Comparison of ENCODE assay signal across 8 mouse cellular contexts in the genomic region with DNA sequence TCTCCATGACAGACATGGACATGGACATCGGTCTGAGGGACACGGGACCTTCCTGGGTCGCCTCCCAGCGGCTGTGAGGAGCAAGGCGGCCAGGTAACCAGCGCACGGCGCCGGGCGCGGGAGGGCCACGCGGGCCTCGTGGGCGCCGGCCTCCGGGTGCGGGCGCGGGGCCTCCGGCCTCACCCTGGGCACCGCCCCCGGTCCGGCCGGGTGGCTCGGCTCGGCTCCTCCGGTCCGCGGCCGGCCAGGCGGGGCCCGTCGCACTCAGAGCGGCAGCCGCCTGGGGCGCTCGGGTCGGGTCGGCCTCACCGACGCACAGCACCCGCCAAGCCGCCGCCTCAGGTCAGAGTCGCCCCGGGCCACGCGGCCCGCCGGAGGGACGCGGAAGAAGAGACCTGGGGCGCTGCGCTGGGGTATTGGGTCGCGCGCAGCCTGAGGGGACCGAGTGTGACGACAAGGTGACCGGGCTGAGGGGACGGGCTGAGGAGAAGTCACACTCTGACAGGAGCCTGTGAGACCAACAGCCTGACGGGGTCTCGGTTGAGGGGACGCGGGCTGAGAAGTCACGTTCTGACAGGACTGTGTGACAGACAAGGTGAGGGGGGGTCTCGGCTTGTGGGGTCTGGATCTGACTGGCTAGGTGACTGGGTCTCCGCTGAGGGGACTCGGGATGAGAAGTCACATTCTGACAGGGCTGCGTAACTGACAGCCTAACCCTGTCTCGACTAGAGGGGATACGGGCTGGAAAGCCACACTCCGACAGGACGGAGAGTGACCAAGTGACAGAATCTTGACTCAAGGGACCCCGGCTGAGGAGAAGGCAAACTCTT. TPM values are rescaled to one million over a fixed set of nuclear protein-coding genes. Genes with fewer than 3 reads are reported as not detected.
A peak's percentile ranks its signal among the peaks of the same experiment; 100 is the strongest.
DNase-seq lines count a peak whose midpoint lies in the region; ATAC-seq and TF ChIP-seq lines count a peak whose summit lies in the region.

A gene (plus strand): TSS at position 176 of the 830 bp plus-strand sequence.

- no peak for TF ChIP-seq POLR2A in lung, adult 2 months (IDR thresholded peaks at IDR 0.05; ENCODE audit: borderline replicate concordance, extremely low read depth, low read depth, low read length)

- peak within 1 kb of the TSS; percentile 51 for H3K4me3 ChIP-seq in forebrain, embryonic 11.5 days (ENCODE audit: low read depth, low read length)
- peak within 1 kb of the TSS; percentile 69 for H3K4me3 ChIP-seq in heart, embryonic 13.5 days
- H3K4me3 ChIP-seq in kidney, postnatal 0 days (replicated peaks; ENCODE audit: low read depth, low read length), result peak within 1 kb of the TSS; percentile 53
- H3K4me3 ChIP-seq in lung, adult 2 months (replicated peaks; ENCODE audit: extremely low read depth, low read depth, low read length), result peak within 1 kb of the TSS; percentile 74
- peak within 1 kb of the TSS; percentile 53 for H3K4me3 ChIP-seq in neural tube, embryonic 15.5 days (replicated peaks)

- H3K9me3 ChIP-seq in forebrain, embryonic 11.5 days (ENCODE audit: control insufficient read depth, low read length), result peaks cover 4% of the 10 kb centered on the region; the same call in 1 of the 2 replicates
- 0 out of 2 replicates have a peak, but pooled peaks cover 6% of the 10 kb centered on the region for H3K9me3 ChIP-seq in heart, embryonic 13.5 days
- H3K9me3 ChIP-seq in kidney, postnatal 0 days (replicated peaks; ENCODE audit: low read length), result no peaks in the 10 kb centered on the region; the same call in 1 of the 2 replicates
- H3K9me3 ChIP-seq in neural tube, embryonic 15.5 days (replicated peaks), result no peaks in the 10 kb centered on the region

- no peaks in the 10 kb centered on the region for H3K36me3 ChIP-seq in forebrain, embryonic 11.5 days (ENCODE audit: control insufficient read depth, insufficient read depth, low read length)
- H3K36me3 ChIP-seq in heart, embryonic 13.5 days, result no peaks in the 10 kb centered on the region
- no peaks in the 10 kb centered on the region for H3K36me3 ChIP-seq in kidney, postnatal 0 days (ENCODE audit: insufficient read depth, low read length)
- no peaks in the 10 kb centered on the region for H3K36me3 ChIP-seq in neural tube, embryonic 15.5 days

- WGBS in forebrain, embryonic 11.5 days, result under 1% methylated on average over 70 of the region's 76 CpGs
- WGBS in heart, embryonic 13.5 days, result under 1% methylated on average over 70 of the region's 76 CpGs
- WGBS in kidney, postnatal 0 days, result under 1% methylated on average over 76 of the region's 76 CpGs
- 2% methylated on average over 73 of the region's 76 CpGs for WGBS in lung, adult 2 months
- under 1% methylated on average over 60 of the region's 76 CpGs for WGBS in neural tube, embryonic 15.5 days

- peak within 1 kb of the TSS; percentile 99 for H3K4me2 ChIP-seq in forebrain, embryonic 11.5 days (ENCODE audit: low read depth, low read length, severe bottlenecking)
- peak within 1 kb of the TSS; percentile 97 for H3K4me2 ChIP-seq in heart, embryonic 13.5 days
- peak within 1 kb of the TSS; percentile 80 for H3K4me2 ChIP-seq in kidney, postnatal 0 days (ENCODE audit: low read length)
- peak within 1 kb of the TSS; percentile 98 for H3K4me2 ChIP-seq in neural tube, embryonic 15.5 days

- peak within 1 kb of the TSS; percentile 40; the same call in 1 of the 2 replicates for H3K9ac ChIP-seq in forebrain, embryonic 11.5 days (ENCODE audit: low read length)
- peak within 1 kb of the TSS; percentile 81 for H3K9ac ChIP-seq in heart, embryonic 13.5 days
- H3K9ac ChIP-seq in kidney, postnatal 0 days (ENCODE audit: low read depth, low read length), result peak within 1 kb of the TSS; percentile 59
- H3K9ac ChIP-seq in neural tube, embryonic 15.5 days (replicated peaks), result peak within 1 kb of the TSS; percentile 69

- peak; percentile 73 for ATAC-seq in forebrain, embryonic 11.5 days (replicated peaks; ENCODE audit: low FRiP score)
- ATAC-seq in heart, embryonic 13.5 days (ENCODE audit: extremely low read depth, insufficient number of reproducible peaks, low FRiP score, low TSS enrichment), result peak; percentile 14; the same call in 1 of the 2 replicates
- ATAC-seq in kidney, postnatal 0 days (replicated peaks; ENCODE audit: low FRiP score, low read depth), result peak; percentile 84
- peak; percentile 74 for ATAC-seq in neural tube, embryonic 15.5 days (ENCODE audit: low FRiP score)

- peaks cover 5% of the 10 kb centered on the region; the same call in 1 of the 2 replicates for H3K4me1 ChIP-seq in forebrain, embryonic 11.5 days (replicated peaks; ENCODE audit: control insufficient read depth, insufficient read depth, low read length)
- peaks cover 6% of the 10 kb centered on the region for H3K4me1 ChIP-seq in heart, embryonic 13.5 days
- H3K4me1 ChIP-seq in kidney, postnatal 0 days (replicated peaks; ENCODE audit: insufficient read depth, low read length), result no peaks in the 10 kb centered on the region
- H3K4me1 ChIP-seq in lung, adult 2 months (ENCODE audit: control insufficient read depth, insufficient read depth, low read length), result no peaks in the 10 kb centered on the region
- H3K4me1 ChIP-seq in neural tube, embryonic 15.5 days, result peaks cover 11% of the 10 kb centered on the region

- TF ChIP-seq CTCF in kidney, postnatal 0 days (IDR thresholded peaks at IDR 0.05; ENCODE audit: low read depth), result peak; percentile 30; the same call in 1 of the 2 replicates
- TF ChIP-seq CTCF in lung, adult 2 months (IDR thresholded peaks at IDR 0.05; ENCODE audit: insufficient read depth, low read length), result peak; percentile 34; the same call in 1 of the 2 replicates

- no peak within 1 kb of the TSS for H3K27ac ChIP-seq in forebrain, embryonic 11.5 days (ENCODE audit: low read depth, low read length)
- no peak within 1 kb of the TSS for H3K27ac ChIP-seq in heart, embryonic 13.5 days (replicated peaks)
- peak within 1 kb of the TSS; percentile 31; the same call in 1 of the 2 replicates for H3K27ac ChIP-seq in kidney, postnatal 0 days
- no peak within 1 kb of the TSS for H3K27ac ChIP-seq in neural tube, embryonic 15.5 days (replicated peaks)

- DNase-seq in CD4-positive helper T cell, adult 2 months (ENCODE audit: low read depth, low spot score), result peak; percentile 3
- DNase-seq in brain, adult 2 months (ENCODE audit: low read depth, low spot score), result peak; percentile 64
- peak; percentile 71 for DNase-seq in forebrain, embryonic 11.5 days (ENCODE audit: low spot score)
- peak; percentile 39 for DNase-seq in kidney, postnatal 0 days (ENCODE audit: low spot score)
- DNase-seq in lung, adult 2 months, result peak; percentile 69
- DNase-seq in urinary bladder, adult 18-20 months (ENCODE audit: low spot score in 2 of 2), result peak; percentile 36 to 82

- H3K27me3 ChIP-seq in forebrain, embryonic 11.5 days (ENCODE audit: control insufficient read depth, insufficient read depth, low read length), result peaks cover 21% of the 10 kb centered on the region
- H3K27me3 ChIP-seq in heart, embryonic 13.5 days (replicated peaks), result peaks cover 34% of the 10 kb centered on the region
- H3K27me3 ChIP-seq in kidney, postnatal 0 days (ENCODE audit: insufficient read depth, low read length), result no peaks in the 10 kb centered on the region
- H3K27me3 ChIP-seq in neural tube, embryonic 15.5 days (replicated peaks), result peaks cover 20% of the 10 kb centered on the region

RNA-seq across cellular contexts. Expression of the gene that starts here (rescaled TPM):
- polyA plus RNA-seq in forebrain, embryonic 11.5 days (2014; fragmentation: Nextera tagmentation; extraction: Ambion mirVana), result 0.43 TPM in 1 of 2 replicates, not detected in the other
- polyA plus RNA-seq in heart, embryonic 13.5 days (2015; fragmentation: Nextera tagmentation; extraction: Ambion mirVana), result 1.0 and 1.5 TPM in 2 replicates
- 6.0 and 8.0 TPM in 2 replicates for polyA plus RNA-seq in kidney, postnatal 0 days (2015; fragmentation: Nextera tagmentation; extraction: Ambion mirVana)
- polyA plus RNA-seq in lung, adult 2 months (2012; rRNA removed), result 11.7 and 13.7 TPM in 2 replicates
- 0.56 and 3.3 TPM in 2 replicates for polyA plus RNA-seq in neural tube, embryonic 15.5 days (2015; fragmentation: Nextera tagmentation; extraction: Ambion mirVana)

Comparison
In these comparisons a context has a peak if more than half of its experiments do, and no peak if none do; other contexts are left out.
1. Peak in DNase-seq, ATAC-seq, H3K4me3 ChIP-seq, H3K9ac ChIP-seq and H3K4me2 ChIP-seq in forebrain, embryonic 11.5 days; RNA of the gene not detected or under 1 TPM.
2. DNase-seq: peak in every context shown above with its lines; median percentile 71 in forebrain, embryonic 11.5 days; 69 in lung, adult 2 months; 64 in brain, adult 2 months; 59 in urinary bladder, adult 18-20 months; 39 in kidney, postnatal 0 days; 3 in CD4-positive helper T cell, adult 2 months.
3. ATAC-seq: peak in every context shown above with its lines; median percentile 84 in kidney, postnatal 0 days; 74 in neural tube, embryonic 15.5 days; 73 in forebrain, embryonic 11.5 days; 14 in heart, embryonic 13.5 days.